Mouse (Mus musculus): ENCODE measurements around the gene Stard13.

- TF ChIP-seq ZC3H11A (IDR thresholded peaks at IDR 0.05; ENCODE audit: borderline replicate concordance, low read depth, low read length) (no peak), CHD2 (IDR thresholded peaks at IDR 0.05; ENCODE audit: low read depth, low read length) (no peak)
Measured at GRCm38 (mm10) chr5:151071430-151071829, 162.2 kb downstream of the Stard13 start.

Measured in ES-E14 (cell line).